ENCODE assay signal across 22 mouse cellular contexts in genomic region chr4:55735453-55735852, GRCm38 (mm10).
DNase-seq lines count a peak whose midpoint lies in the region; TF ChIP-seq lines count a peak whose summit lies in the region.
"Had no signal": no experiment of that assay in that cellular context is flagged by ENCODE, and none has a peak within 500 bp of the region (broad histone marks: within the 10 kb centered on the region; RNA-seq: fewer than 3 reads in every experiment).

No protein-coding gene starts in this region.

- H3K27me3 ChIP-seq in myocyte (ENCODE audit: control insufficient read depth, insufficient read depth, insufficient read length), result no peaks in the 10 kb centered on the region
- H3K27me3 ChIP-seq: hindbrain, embryonic 13.5 days; Patski had no signal

- peak; percentile 54 for DNase-seq in heart, adult 11 months
- no peak for DNase-seq in heart, postnatal 14 days
- DNase-seq in R1 (ENCODE audit: low read depth, low spot score), result peak; percentile 15
- DNase-seq in right cerebral cortex, postnatal 4 days, result no peak
- DNase-seq in right cerebral cortex, adult 2 months (ENCODE audit: low spot score in 2 of 2), result no peak
- DNase-seq in cerebellum, adult 18-20 months, result no peak
- DNase-seq: adrenal gland, adult 8-10 months; adrenal gland, postnatal 36 days; cerebellum, adult 11 months; cerebellum, adult 9-11 months; cerebellum, postnatal 36 days; gastrocnemius, postnatal 25 days; heart, adult 18-20 months; heart, postnatal 10 days; kidney, adult 11 months had no signal

- intact Hi-C loops in heart, postnatal 14 days (cut with DNase I), result no loop called here

- no peak overlapping the region for H3K4me3 ChIP-seq in myocyte
- H3K4me3 ChIP-seq: embryonic facial prominence, embryonic 13.5 days; forebrain, embryonic 10.5 days; heart, embryonic 10.5 days; hindbrain, embryonic 13.5 days had no signal

- H3K4me2 ChIP-seq in myocyte (ENCODE audit: low read depth), result peak overlapping the region; percentile 51
- H3K4me2 ChIP-seq: embryonic facial prominence, embryonic 13.5 days; hindbrain, embryonic 13.5 days had no signal

- TF ChIP-seq POLR2A in myocyte (IDR thresholded peaks at IDR 0.05; ENCODE audit: insufficient read length, low read depth), result no peak

- no peaks in the 10 kb centered on the region for H3K79me2 ChIP-seq in myocyte (ENCODE audit: control insufficient read depth, insufficient read depth)

- no peak overlapping the region for H3ac ChIP-seq in myocyte (ENCODE audit: control insufficient read depth, insufficient read length)

- no peaks in the 10 kb centered on the region for H3K36me3 ChIP-seq in myocyte (ENCODE audit: control insufficient read depth, insufficient read depth)
- H3K36me3 ChIP-seq: embryonic facial prominence, embryonic 13.5 days; forebrain, embryonic 10.5 days; G1E; heart, embryonic 10.5 days; hindbrain, embryonic 13.5 days had no signal

TF ChIP-seq in myocyte, 11 proteins besides CTCF, POLR2A, EP300 and RAD21:
- TF ChIP-seq TCF12 (IDR thresholded peaks at IDR 0.05; ENCODE audit: insufficient read depth, poor library complexity, severe bottlenecking), result no peak
- TF ChIP-seq CEBPB (IDR thresholded peaks at IDR 0.05; ENCODE audit: insufficient read depth, poor library complexity, severe bottlenecking), result 0 out of 2 replicates have a peak, but pooled peaks have one; percentile 19
- TF ChIP-seq E2F4 (IDR thresholded peaks at IDR 0.05; ENCODE audit: insufficient read depth), result no peak

Comparison
In these comparisons a context has a peak if more than half of its experiments do, and no peak if none do; other contexts are left out.
1. DNase-seq: peak in heart, adult 11 months (single experiment) and R1 (single experiment); none in heart, postnatal 14 days (0 of 2), right cerebral cortex, postnatal 4 days (single experiment), right cerebral cortex, adult 2 months (0 of 2) and cerebellum, adult 18-20 months (0 of 2).